Mouse (Mus musculus): ENCODE measurements around the gene Gm11567.
"Not testable (repeated sequence)": the region's sequence is repeated elsewhere in the genome, so short reads cannot be mapped to it uniquely, and the experiment has no call there.

The Gm11567 gene

GRCm38 (mm10) chr11:99878887-99879286 is at the start of gene Gm11567:
Gene Gm11567, plus strand, starts transcription at chr11:99879187.
- in situ Hi-C loops (cut with MboI, MseI): not testable (repeated sequence)

- in situ Hi-C loops (cut with MboI, MseI): no loop called here
These were observed 41.0 kb upstream of the Gm11567 start, which contains the start of gene 2300003K06Rik for GRCm38 (mm10) chr11:99837966-99838365. Gene 2300003K06Rik, minus strand, starts transcription at chr11:99838066.

GRCm38 (mm10) chr11:99842185-99842584 is 36.8 kb upstream of the Gm11567 start:
- in situ Hi-C loops (cut with MboI, MseI): no loop called here

GRCm38 (mm10) chr11:99846746-99847145 is 32.2 kb upstream of the Gm11567 start:
- in situ Hi-C loops (cut with MboI, MseI): no loop called here

- in situ Hi-C loops (cut with MboI, MseI): no loop called here
These were observed 27.5 kb upstream of the Gm11567 start, which contains the start of gene Krtap4-16 for GRCm38 (mm10) chr11:99851508-99851907. Gene Krtap4-16, minus strand, starts transcription at chr11:99851608.

GRCm38 (mm10) chr11:99854121-99854520 is 24.9 kb upstream of the Gm11567 start:
- in situ Hi-C loops (cut with MboI, MseI): no loop called here

GRCm38 (mm10) chr11:99857617-99858016 is 21.4 kb upstream of the Gm11567 start, which contains the start of gene Gm11568:
Gene Gm11568, plus strand, starts transcription at chr11:99857917.
- in situ Hi-C loops (cut with MboI, MseI): no loop called here

GRCm38 (mm10) chr11:99858761-99859160 is 20.2 kb upstream of the Gm11567 start:
- in situ Hi-C loops (cut with MboI, MseI): no loop called here

GRCm38 (mm10) chr11:99864176-99864575 is 14.8 kb upstream of the Gm11567 start, which contains the start of gene Gm11559:
Gene Gm11559, plus strand, starts transcription at chr11:99864476.
- in situ Hi-C loops (cut with MboI, MseI): not testable (repeated sequence)

GRCm38 (mm10) chr11:99873089-99873488 is 5.9 kb upstream of the Gm11567 start, which contains the start of gene Krtap9-1:
Gene Krtap9-1, plus strand, starts transcription at chr11:99873389.
- in situ Hi-C loops (cut with MboI, MseI): not testable (repeated sequence)

- in situ Hi-C loops (cut with MboI, MseI): no loop called here
These were observed 28.6 kb downstream of the Gm11567 start, which contains the start of gene Krtap31-1 for GRCm38 (mm10) chr11:99907620-99908019. Gene Krtap31-1, plus strand, starts transcription at chr11:99907920.

GRCm38 (mm10) chr11:99914451-99914850 is 35.5 kb downstream of the Gm11567 start, which contains the start of gene Gm11565:
Gene Gm11565, plus strand, starts transcription at chr11:99914751.
- in situ Hi-C loops (cut with MboI, MseI): no loop called here
